Mouse (Mus musculus) myocyte (in vitro differentiated cells): ENCODE results near the gene Masp2.

ENCODE experiments used
- MAX ChIP-seq: IDR thresholded peaks from one replicate; pipeline ENCODE4 v1.6.1; 2011; ENCODE audit warnings: low read depth, mild to moderate bottlenecking, control low read depth
- MYOD1 ChIP-seq, 3 experiments: IDR thresholded peaks; one replicate each; pipeline ENCODE4 v1.6.1; 2011; ENCODE audit warnings: control low read depth in 2 of 3, low read depth in 2 of 3, mild to moderate bottlenecking in 2 of 3, moderate library complexity in 1 of 3; ENCODE audit not compliant: insufficient read length in 2 of 3, control insufficient read depth in 1 of 3
- POLR2A ChIP-seq: IDR thresholded peaks from one replicate; pipeline ENCODE4 v1.6.1; 2011; ENCODE audit warnings: low read depth, mild to moderate bottlenecking, control low read depth, moderate library complexity; ENCODE audit not compliant: insufficient read length
- POLR2AphosphoS2 ChIP-seq: IDR thresholded peaks from one replicate; pipeline ENCODE4 v1.6.1; 2011; ENCODE audit warnings: low read depth, control low read depth; ENCODE audit not compliant: insufficient read length
- TCF12 ChIP-seq: IDR thresholded peaks from one replicate; pipeline ENCODE4 v1.6.1; 2011; ENCODE audit warnings: mild to moderate bottlenecking, control low read depth; ENCODE audit not compliant: poor library complexity, insufficient read depth, severe bottlenecking
- TCF3 ChIP-seq: IDR thresholded peaks from one replicate; pipeline ENCODE4 v1.6.1; 2011; ENCODE audit warnings: low read depth, control low read depth; ENCODE audit not compliant: insufficient read length

- TF ChIP-seq TCF12: no peak
- no peak for TF ChIP-seq POLR2AphosphoS2
- TF ChIP-seq POLR2A: no peak
- TF ChIP-seq TCF3: no peak
- TF ChIP-seq MAX: no peak
- TF ChIP-seq MYOD1 (IDR thresholded peaks at IDR 0.05; ENCODE audit: control insufficient read depth in 1 of 3, insufficient read length in 2 of 3, low read depth in 2 of 3): peak in 1 of 3 experiments; percentile 65
Observed at GRCm38 (mm10) chr4:148580765-148581164, 21.6 kb upstream of the Masp2 start.
